Mouse (Mus musculus): ENCODE results near the gene Zcchc7.

DNA sequence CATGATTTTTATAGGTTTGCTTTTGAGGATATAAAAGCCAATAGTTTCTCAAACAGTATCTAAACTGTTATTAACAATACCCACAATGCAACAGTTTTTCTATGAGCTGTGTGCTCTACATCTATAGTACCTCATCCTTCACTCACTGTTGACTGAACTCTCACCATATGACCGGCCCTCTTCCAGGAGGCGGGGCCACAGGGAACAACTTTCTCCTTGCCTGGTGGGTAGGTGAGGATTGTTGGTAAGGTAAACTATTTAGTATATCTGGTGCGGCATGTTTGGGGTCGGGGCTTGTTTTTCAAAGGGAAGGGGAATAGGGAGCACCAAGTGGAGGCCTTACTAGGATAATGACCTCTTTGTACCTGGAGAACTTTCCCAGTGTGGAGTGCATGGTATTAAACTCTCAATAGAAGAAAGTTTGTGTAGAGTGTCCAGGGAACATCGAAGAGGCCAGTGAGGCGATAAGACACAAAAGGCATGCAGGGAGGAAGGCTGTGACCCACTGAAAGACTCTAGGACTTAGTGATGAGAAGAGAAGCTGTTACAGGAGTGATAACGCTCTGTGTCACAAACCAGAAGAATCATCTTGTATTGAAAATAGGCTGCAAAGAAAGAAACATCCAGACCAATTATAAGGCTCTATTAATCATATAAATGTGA, 166.9 kb downstream of the Zcchc7 start:
- TF ChIP-seq CTCF (IDR thresholded peaks at IDR 0.05; ENCODE audit: control insufficient read depth, insufficient read depth, low read length), result no peak
- TF ChIP-seq POLR2A (IDR thresholded peaks at IDR 0.05; ENCODE audit: borderline replicate concordance, control insufficient read depth, low read depth, low read length), result no peak

Data from bone marrow, adult 2 months (tissue).